In the genomic region with DNA sequence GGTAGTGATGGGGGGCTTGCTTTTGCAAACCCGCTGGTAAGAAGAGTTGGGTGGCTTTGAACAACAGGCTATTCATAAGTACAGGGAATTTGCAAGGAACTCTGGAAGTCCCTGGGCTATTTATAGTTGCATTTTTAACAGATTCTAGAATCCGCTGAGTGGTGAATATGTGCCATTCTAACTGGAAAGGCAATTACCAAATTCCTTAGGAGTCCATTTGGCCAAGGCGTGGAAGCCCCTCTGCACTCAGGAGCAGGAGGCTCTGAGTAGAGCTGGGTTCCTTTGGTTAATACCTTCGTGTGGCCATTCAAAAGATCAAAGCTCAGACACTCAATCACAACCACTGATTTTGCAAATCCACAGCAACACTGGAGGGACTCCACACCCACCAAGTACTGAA, we compare ENCODE assay signal across 24 mouse cellular contexts. TPM values are rescaled to one million over a fixed set of nuclear protein-coding genes. Genes with fewer than 3 reads are reported as not detected.
DNase-seq lines count a peak whose midpoint lies in the region; ATAC-seq and TF ChIP-seq lines count a peak whose summit lies in the region.
"Had no signal": no experiment of that assay in that cellular context is flagged by ENCODE, and none has a peak within 500 bp of the region (broad histone marks: within the 10 kb centered on the region; RNA-seq: fewer than 3 reads in every experiment).

No protein-coding gene starts in this region.

- no peak for TF ChIP-seq EP300 in lung, postnatal 0 days (IDR thresholded peaks at IDR 0.05)

- TF ChIP-seq CTCF in lung, postnatal 0 days (IDR thresholded peaks at IDR 0.05), result no peak

- peak; percentile 35 for DNase-seq in embryonic facial prominence, embryonic 14.5 days (ENCODE audit: low spot score)
- no peak for DNase-seq in embryonic facial prominence, embryonic 10.5 days (ENCODE audit: low spot score)
- peak; percentile 23 for DNase-seq in lung, postnatal 0 days (ENCODE audit: low spot score)
- no peak for DNase-seq in lung, postnatal 4 days
- no peak for DNase-seq in layer of hippocampus, postnatal 14 days (ENCODE audit: low spot score in 2 of 2)
- no peak for DNase-seq in cerebellum, adult 9-10 months
- DNase-seq: adrenal gland, adult 8-10 months; B cell, adult 2 months; cerebellum, adult 11-12 months; cerebellum, adult 9-11 months; cerebellum, postnatal 36 days; gastrocnemius, postnatal 36 days; heart, adult 11 months; heart, postnatal 36 days had no signal

- H3K4me1 ChIP-seq in embryonic facial prominence, embryonic 14.5 days (ENCODE audit: control insufficient read depth, insufficient read depth, low read length), result peaks cover 24% of the 10 kb centered on the region
- H3K4me1 ChIP-seq in embryonic facial prominence, embryonic 10.5 days, result peaks cover 26% of the 10 kb centered on the region
- peaks cover 11% of the 10 kb centered on the region; the same call in 1 of the 2 replicates for H3K4me1 ChIP-seq in lung, postnatal 0 days (ENCODE audit: insufficient read depth, low read depth, low read length)
- peaks cover 62% of the 10 kb centered on the region for H3K4me1 ChIP-seq in limb, embryonic 13.5 days
- H3K4me1 ChIP-seq: hindbrain, embryonic 15.5 days had no signal

- H3K4me2 ChIP-seq in embryonic facial prominence, embryonic 14.5 days (ENCODE audit: low read depth, low read length), result no peak overlapping the region
- no peak overlapping the region for H3K4me2 ChIP-seq in lung, postnatal 0 days (replicated peaks; ENCODE audit: low read depth, low read length)
- H3K4me2 ChIP-seq in limb, embryonic 13.5 days (replicated peaks), result peak overlapping the region; percentile 1; the same call in 1 of the 2 replicates
- H3K4me2 ChIP-seq: embryonic facial prominence, embryonic 15.5 days; heart, embryonic 13.5 days; hindbrain, embryonic 15.5 days had no signal

- H3K27me3 ChIP-seq in embryonic facial prominence, embryonic 14.5 days (replicated peaks; ENCODE audit: control insufficient read depth, insufficient read depth, low read length), result no peaks in the 10 kb centered on the region
- no peaks in the 10 kb centered on the region for H3K27me3 ChIP-seq in embryonic facial prominence, embryonic 10.5 days (replicated peaks; ENCODE audit: low read depth, poor library complexity, severe bottlenecking)
- H3K27me3 ChIP-seq in lung, postnatal 0 days (replicated peaks; ENCODE audit: insufficient read depth, low read length), result no peaks in the 10 kb centered on the region
- no peaks in the 10 kb centered on the region for H3K27me3 ChIP-seq in limb, embryonic 13.5 days
- H3K27me3 ChIP-seq: embryonic facial prominence, embryonic 15.5 days; heart, embryonic 13.5 days; hindbrain, embryonic 15.5 days; Patski had no signal

- H3K27ac ChIP-seq in embryonic facial prominence, embryonic 14.5 days (replicated peaks; ENCODE audit: low read depth, low read length), result no peak overlapping the region
- no peak overlapping the region for H3K27ac ChIP-seq in embryonic facial prominence, embryonic 10.5 days (replicated peaks)
- no peak overlapping the region for H3K27ac ChIP-seq in lung, postnatal 0 days (ENCODE audit: low read length)
- peak overlapping the region; percentile 80; the same call in 1 of the 2 replicates for H3K27ac ChIP-seq in limb, embryonic 13.5 days
- H3K27ac ChIP-seq: embryonic facial prominence, embryonic 15.5 days; forebrain, embryonic 10.5 days; heart, embryonic 13.5 days; hindbrain, embryonic 15.5 days had no signal

- no peak overlapping the region for H3K4me3 ChIP-seq in embryonic facial prominence, embryonic 14.5 days (ENCODE audit: low read depth, low read length)
- H3K4me3 ChIP-seq in embryonic facial prominence, embryonic 10.5 days, result no peak overlapping the region
- no peak overlapping the region for H3K4me3 ChIP-seq in lung, postnatal 0 days (ENCODE audit: low read depth, low read length)
- no peak overlapping the region for H3K4me3 ChIP-seq in limb, embryonic 13.5 days
- H3K4me3 ChIP-seq: embryonic facial prominence, embryonic 15.5 days; erythroblast, embryonic 14.5 days; forebrain, embryonic 10.5 days; heart, embryonic 13.5 days; hindbrain, embryonic 15.5 days had no signal

- no peaks in the 10 kb centered on the region for H3K9me3 ChIP-seq in embryonic facial prominence, embryonic 14.5 days (ENCODE audit: control insufficient read depth, low read length)
- no peaks in the 10 kb centered on the region for H3K9me3 ChIP-seq in embryonic facial prominence, embryonic 10.5 days
- H3K9me3 ChIP-seq in lung, postnatal 0 days (ENCODE audit: low read length), result no peaks in the 10 kb centered on the region
- no peaks in the 10 kb centered on the region; the same call in 1 of the 2 replicates for H3K9me3 ChIP-seq in limb, embryonic 13.5 days
- H3K9me3 ChIP-seq: embryonic facial prominence, embryonic 15.5 days; forebrain, embryonic 10.5 days; G1E; heart, embryonic 13.5 days; hindbrain, embryonic 15.5 days had no signal

- WGBS in embryonic facial prominence, embryonic 14.5 days, result 38% methylated on average over 4 of the region's 4 CpGs
- 34% methylated on average over 4 of the region's 4 CpGs for WGBS in embryonic facial prominence, embryonic 10.5 days
- 49% methylated on average over 4 of the region's 4 CpGs for WGBS in lung, postnatal 0 days
- WGBS in limb, embryonic 13.5 days, result 33% methylated on average over 4 of the region's 4 CpGs

- no peaks in the 10 kb centered on the region for H3K36me3 ChIP-seq in embryonic facial prominence, embryonic 14.5 days (ENCODE audit: control insufficient read depth, insufficient read depth, low read length)
- H3K36me3 ChIP-seq in embryonic facial prominence, embryonic 10.5 days (replicated peaks), result no peaks in the 10 kb centered on the region
- no peaks in the 10 kb centered on the region for H3K36me3 ChIP-seq in lung, postnatal 0 days (ENCODE audit: insufficient read depth, low read length)
- no peaks in the 10 kb centered on the region for H3K36me3 ChIP-seq in limb, embryonic 13.5 days
- H3K36me3 ChIP-seq: embryonic facial prominence, embryonic 15.5 days; forebrain, embryonic 10.5 days; G1E; heart, embryonic 13.5 days; hindbrain, embryonic 15.5 days had no signal

- no peak overlapping the region for H3K9ac ChIP-seq in embryonic facial prominence, embryonic 14.5 days (ENCODE audit: low read depth, low read length)
- no peak overlapping the region for H3K9ac ChIP-seq in lung, postnatal 0 days (replicated peaks; ENCODE audit: low read depth)
- H3K9ac ChIP-seq in limb, embryonic 13.5 days, result no peak overlapping the region
- H3K9ac ChIP-seq: embryonic facial prominence, embryonic 15.5 days; heart, embryonic 13.5 days; hindbrain, embryonic 15.5 days had no signal

- ATAC-seq in embryonic facial prominence, embryonic 14.5 days (ENCODE audit: low read depth), result no peak
- no peak for ATAC-seq in lung, postnatal 0 days
- no peak for ATAC-seq in limb, embryonic 13.5 days (ENCODE audit: low FRiP score, low read depth)
- ATAC-seq: intestine, embryonic 16.5 days; Patski had no signal

RNA-seq across cellular contexts. Expression of gene Jdp2, which starts 54.0 kb away (rescaled TPM):
- polyA plus RNA-seq in embryonic facial prominence, embryonic 14.5 days (2014; fragmentation: Nextera tagmentation; extraction: Ambion mirVana), result 1.7 and 2.4 TPM in 2 replicates
- polyA plus RNA-seq in embryonic facial prominence, embryonic 10.5 days (2016; fragmentation: Nextera tagmentation; extraction: Ambion mirVana), result 0.15 and 0.48 TPM in 2 replicates
- polyA plus RNA-seq in lung, postnatal 0 days (2015; fragmentation: Nextera tagmentation; extraction: Ambion mirVana), result 1.2 and 1.4 TPM in 2 replicates
- 0.89 and 1.2 TPM in 2 replicates for polyA plus RNA-seq in limb, embryonic 13.5 days (2015; fragmentation: Nextera tagmentation; extraction: Ambion mirVana)
- total RNA-seq in layer of hippocampus, postnatal 14 days (2021), result 10 to 100 TPM; 29.4 to 34.1 TPM
- total RNA-seq: G1E had no signal
- polyA plus RNA-seq: activated CD4-positive, CD25-positive, alpha-beta regulatory T cell, adult 4 months; G1E had no signal

Comparison
In these comparisons a context has a peak if more than half of its experiments do, and no peak if none do; other contexts are left out.
1. DNase-seq: peak in embryonic facial prominence, embryonic 14.5 days (single experiment) and lung, postnatal 0 days (single experiment); none in embryonic facial prominence, embryonic 10.5 days (single experiment), lung, postnatal 4 days (0 of 2), layer of hippocampus, postnatal 14 days (0 of 2) and cerebellum, adult 9-10 months (single experiment).